1 mouse cellular context compared by ENCODE assay signal in genomic region chr7:19235092-19235671, GRCm38 (mm10).
TF ChIP-seq lines count a peak whose summit lies in the region.

No protein-coding gene starts in this region.

TF ChIP-seq in MEL, 35 proteins besides CTCF, POLR2A, EP300 and RAD21:
- TF ChIP-seq MAFK (IDR thresholded peaks at IDR 0.05; ENCODE audit: borderline replicate concordance, low read depth, low read length) (no peak), ELF1 (IDR thresholded peaks at IDR 0.05; ENCODE audit: low read depth, low read length) (no peak), UBTF (IDR thresholded peaks at IDR 0.05; ENCODE audit: borderline replicate concordance, insufficient read depth, low read depth, low read length) (no peak), MYC (IDR thresholded peaks at IDR 0.05; ENCODE audit: low read depth, low read length) (no peak), GABPA (IDR thresholded peaks at IDR 0.05; ENCODE audit: low read depth, low read length) (no peak), TBP (IDR thresholded peaks at IDR 0.05; ENCODE audit: low read depth, low read length) (no peak), E2F4 (IDR thresholded peaks at IDR 0.05; ENCODE audit: borderline replicate concordance, low read depth, low read length) (no peak), USF2 (IDR thresholded peaks at IDR 0.05; ENCODE audit: borderline replicate concordance in 1 of 2, insufficient read depth in 1 of 2, low read depth in 1 of 2, low read length in 2 of 2) (no peak), JUND (IDR thresholded peaks at IDR 0.05; ENCODE audit: low read depth, low read length) (no peak), SIN3A (IDR thresholded peaks at IDR 0.05; ENCODE audit: low read length) (peak; percentile 78), ZNF384 (IDR thresholded peaks at IDR 0.05; ENCODE audit: low read depth, low read length) (no peak), ETS1 (IDR thresholded peaks at IDR 0.05; ENCODE audit: low read depth, low read length) (peak; percentile 54), ZMIZ1 (IDR thresholded peaks at IDR 0.05; ENCODE audit: low read depth, low read length) (no peak), POLR2AphosphoS2 (IDR thresholded peaks at IDR 0.05; ENCODE audit: low read length) (no peak), MAZ (IDR thresholded peaks at IDR 0.05; ENCODE audit: low read depth, low read length) (no peak), CHD1 (IDR thresholded peaks at IDR 0.05; ENCODE audit: low read depth, low read length) (no peak), MAX (IDR thresholded peaks at IDR 0.05; ENCODE audit: low read length) (no peak), NRF1 (IDR thresholded peaks at IDR 0.05; ENCODE audit: insufficient read depth, low read depth, low read length, poor library complexity, severe bottlenecking) (no peak), KAT2A (conservative IDR thresholded peaks at IDR 0.05; ENCODE audit: low read depth, low read length) (no peak), TAL1 (IDR thresholded peaks at IDR 0.05; ENCODE audit: low read length) (peak; percentile 51), MYB (IDR thresholded peaks at IDR 0.05; ENCODE audit: low read depth, low read length) (no peak), RCOR1 (IDR thresholded peaks at IDR 0.05; ENCODE audit: low read depth, low read length) (peak; percentile 31; the same call in 1 of the 2 replicates), CHD2 (IDR thresholded peaks at IDR 0.05; ENCODE audit: low read length) (no peak), POLR2AphosphoS5 (IDR thresholded peaks at IDR 0.05; ENCODE audit: borderline replicate concordance, low read depth, low read length) (no peak), SMC3 (IDR thresholded peaks at IDR 0.05; ENCODE audit: low read depth, low read length) (no peak), ZC3H11A (IDR thresholded peaks at IDR 0.05; ENCODE audit: low read depth, low read length) (no peak), HCFC1 (IDR thresholded peaks at IDR 0.05; ENCODE audit: low read depth, low read length) (no peak), MXI1 (IDR thresholded peaks at IDR 0.05; ENCODE audit: low read depth, low read length) (0 out of 2 replicates have a peak, but pooled peaks have one; percentile 19), BHLHE40 (IDR thresholded peaks at IDR 0.05; ENCODE audit: borderline replicate concordance, low read depth, low read length) (peak; percentile 79; the same call in 1 of the 2 replicates), MEF2A (IDR thresholded peaks at IDR 0.05; ENCODE audit: extremely low read depth, insufficient replicate concordance, low read depth, low read length, poor library complexity, severe bottlenecking) (no peak), GATA1 (IDR thresholded peaks at IDR 0.05; ENCODE audit: low read depth, low read length) (0 out of 2 replicates have a peak, but pooled peaks have one; percentile 47), USF1 (IDR thresholded peaks at IDR 0.05; ENCODE audit: low read depth, low read length) (peak; percentile 11; the same call in 1 of the 2 replicates), NELFE (IDR thresholded peaks at IDR 0.05; ENCODE audit: low read depth, low read length) (no peak), TCF12 (IDR thresholded peaks at IDR 0.05; ENCODE audit: low read depth, low read length) (no peak), ZKSCAN1 (IDR thresholded peaks at IDR 0.05; ENCODE audit: low read depth, low read length) (no peak)
